Mouse (Mus musculus): ENCODE data around the gene Atp8a2. TPM values are rescaled to one million over a fixed set of nuclear protein-coding genes. Genes with fewer than 3 reads are reported as not detected.

Atp8a2 gene
- total and polyA plus RNA-seq, 3 experiments = 1.8 to 4.3 (median 3.1) TPM

- WGBS = 82% methylated on average over 8 of the region's 8 CpGs
Observed at GRCm38 (mm10) chr14:59737734-59738294, 459.2 kb downstream of the Atp8a2 start.

DNA sequence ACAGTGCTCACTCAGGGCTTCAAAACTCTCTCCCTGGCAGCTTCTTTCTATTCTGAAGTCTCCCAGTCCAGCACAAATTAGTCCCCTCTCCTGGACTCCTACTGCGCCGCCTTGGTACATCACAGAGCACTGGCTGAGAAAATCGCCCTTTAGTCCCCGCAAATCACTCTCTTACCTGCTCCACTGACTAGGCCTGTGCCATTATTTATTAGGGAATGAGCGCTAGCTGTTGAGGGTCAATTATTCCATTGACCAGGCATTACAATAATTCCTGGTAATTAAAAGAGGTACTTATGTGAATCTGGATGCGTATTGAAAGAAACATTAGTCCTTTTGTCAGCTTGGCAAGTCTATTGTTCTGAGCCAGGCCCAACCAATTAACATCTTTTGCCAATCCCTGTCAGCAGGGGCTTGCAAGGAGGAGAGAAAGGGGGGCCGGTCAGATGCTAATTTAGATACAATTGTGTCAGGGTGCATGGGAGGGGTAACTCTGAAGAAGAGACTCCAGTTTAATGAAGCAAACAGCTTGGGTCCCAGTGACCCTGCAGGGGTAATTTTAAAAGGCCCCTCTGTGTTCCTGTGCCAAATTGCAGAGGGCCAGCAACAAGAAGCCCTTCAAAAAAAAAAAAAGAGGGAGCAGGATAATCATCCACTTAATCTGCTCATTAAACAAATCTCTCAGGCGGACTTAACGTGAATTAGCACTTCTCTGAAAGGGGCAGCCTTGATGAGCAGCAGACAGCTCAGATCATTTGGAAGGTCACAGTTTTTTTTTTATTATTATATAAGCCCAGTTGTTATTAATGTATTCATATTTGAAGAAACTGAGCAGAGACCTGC lies 459.9 kb downstream of the Atp8a2 start:
- no peak for DNase-seq
- no peaks in the 10 kb centered on the region for H3K4me1 ChIP-seq (ENCODE audit: control insufficient read depth, insufficient read depth, low read length)
- H3K79me2 ChIP-seq (replicated peaks; ENCODE audit: control insufficient read depth, insufficient read depth, low read length) = no peaks in the 10 kb centered on the region
- no peak for TF ChIP-seq EP300 (IDR thresholded peaks at IDR 0.05; ENCODE audit: insufficient read depth, low read depth, low read length)
- TF ChIP-seq POLR2A (IDR thresholded peaks at IDR 0.05; ENCODE audit: insufficient read depth, low read depth, low read length) = no peak
- no peak for TF ChIP-seq CTCF (IDR thresholded peaks at IDR 0.05)
- H3K27me3 ChIP-seq (ENCODE audit: control insufficient read depth, insufficient read depth, low read length) = no peaks in the 10 kb centered on the region
- no peak overlapping the region for H3K4me3 ChIP-seq
- no peak overlapping the region for H3K27ac ChIP-seq
- H3K9ac ChIP-seq (ENCODE audit: low read depth, low read length) = no peak overlapping the region
- intact Hi-C loops (cut with DNase I) = no loop called here
- H3K36me3 ChIP-seq (ENCODE audit: control insufficient read depth, insufficient read depth, low read length) = no peaks in the 10 kb centered on the region
- 85% methylated on average over 9 of the region's 9 CpGs for WGBS

More at GRCm38 (mm10) chr14:59737734-59738294, 459.2 kb downstream of the Atp8a2 start:
- no peak overlapping the region for H3K9ac ChIP-seq (ENCODE audit: low read depth, low read length)
- no peak for TF ChIP-seq POLR2A (IDR thresholded peaks at IDR 0.05; ENCODE audit: insufficient read depth, low read depth, low read length)
- TF ChIP-seq CTCF (IDR thresholded peaks at IDR 0.05) = no peak
- no peak for TF ChIP-seq EP300 (IDR thresholded peaks at IDR 0.05; ENCODE audit: insufficient read depth, low read depth, low read length)
- H3K4me3 ChIP-seq = no peak overlapping the region
- no peaks in the 10 kb centered on the region for H3K36me3 ChIP-seq (ENCODE audit: control insufficient read depth, insufficient read depth, low read length)
- no peak for DNase-seq
- intact Hi-C loops (cut with DNase I) = no loop called here
- no peaks in the 10 kb centered on the region for H3K4me1 ChIP-seq (ENCODE audit: control insufficient read depth, insufficient read depth, low read length)
- H3K27ac ChIP-seq = no peak overlapping the region
- no peaks in the 10 kb centered on the region for H3K79me2 ChIP-seq (replicated peaks; ENCODE audit: control insufficient read depth, insufficient read depth, low read length)
- H3K27me3 ChIP-seq (ENCODE audit: control insufficient read depth, insufficient read depth, low read length) = no peaks in the 10 kb centered on the region

GRCm38 (mm10) chr14:59730043-59730390 lies 467.0 kb downstream of the Atp8a2 start:
- H3K4me3 ChIP-seq = no peak overlapping the region
- DNase-seq = no peak
- H3K27ac ChIP-seq = no peak overlapping the region
- H3K27me3 ChIP-seq (ENCODE audit: control insufficient read depth, insufficient read depth, low read length) = no peaks in the 10 kb centered on the region
- no peaks in the 10 kb centered on the region for H3K36me3 ChIP-seq (ENCODE audit: control insufficient read depth, insufficient read depth, low read length)
- no peak overlapping the region for H3K9ac ChIP-seq (ENCODE audit: low read depth, low read length)
- intact Hi-C loops (cut with DNase I) = no loop called here
- no peaks in the 10 kb centered on the region for H3K79me2 ChIP-seq (replicated peaks; ENCODE audit: control insufficient read depth, insufficient read depth, low read length)
- no peaks in the 10 kb centered on the region for H3K4me1 ChIP-seq (ENCODE audit: control insufficient read depth, insufficient read depth, low read length)
- WGBS = 60% methylated on average over 3 of the region's 3 CpGs
- TF ChIP-seq EP300 (IDR thresholded peaks at IDR 0.05; ENCODE audit: insufficient read depth, low read depth, low read length) (no peak), CTCF (IDR thresholded peaks at IDR 0.05) (no peak), POLR2A (IDR thresholded peaks at IDR 0.05; ENCODE audit: insufficient read depth, low read depth, low read length) (no peak)

GRCm38 (mm10) chr14:59729298-59730042 lies 467.5 kb downstream of the Atp8a2 start:
- Histone ChIP-seq H3K36me3 (ENCODE audit: control insufficient read depth, insufficient read depth, low read length) (no peaks in the 10 kb centered on the region), H3K4me3 (no peak overlapping the region), H3K9ac (ENCODE audit: low read depth, low read length) (no peak overlapping the region), H3K79me2 (replicated peaks; ENCODE audit: control insufficient read depth, insufficient read depth, low read length) (no peaks in the 10 kb centered on the region), H3K4me1 (ENCODE audit: control insufficient read depth, insufficient read depth, low read length) (no peaks in the 10 kb centered on the region), H3K27me3 (ENCODE audit: control insufficient read depth, insufficient read depth, low read length) (no peaks in the 10 kb centered on the region), H3K27ac (no peak overlapping the region)
- DNase-seq = no peak
- TF ChIP-seq EP300 (IDR thresholded peaks at IDR 0.05; ENCODE audit: insufficient read depth, low read depth, low read length) (no peak), POLR2A (IDR thresholded peaks at IDR 0.05; ENCODE audit: insufficient read depth, low read depth, low read length) (no peak), CTCF (IDR thresholded peaks at IDR 0.05) (no peak)
- 65% methylated on average over 3 of the region's 3 CpGs for WGBS
- intact Hi-C loops (cut with DNase I) = no loop called here

- DNase-seq = no peak
- Histone ChIP-seq H3K4me3 (no peak overlapping the region), H3K79me2 (replicated peaks; ENCODE audit: control insufficient read depth, insufficient read depth, low read length) (no peaks in the 10 kb centered on the region), H3K36me3 (ENCODE audit: control insufficient read depth, insufficient read depth, low read length) (no peaks in the 10 kb centered on the region), H3K27me3 (ENCODE audit: control insufficient read depth, insufficient read depth, low read length) (no peaks in the 10 kb centered on the region), H3K27ac (no peak overlapping the region), H3K4me1 (ENCODE audit: control insufficient read depth, insufficient read depth, low read length) (no peaks in the 10 kb centered on the region), H3K9ac (ENCODE audit: low read depth, low read length) (no peak overlapping the region)
- WGBS = 51% methylated on average over 4 of the region's 4 CpGs
- intact Hi-C loops (cut with DNase I) = no loop called here
- TF ChIP-seq POLR2A (IDR thresholded peaks at IDR 0.05; ENCODE audit: insufficient read depth, low read depth, low read length) = no peak
- TF ChIP-seq EP300 (IDR thresholded peaks at IDR 0.05; ENCODE audit: insufficient read depth, low read depth, low read length) = no peak
- TF ChIP-seq CTCF (IDR thresholded peaks at IDR 0.05) = no peak
Observed at GRCm38 (mm10) chr14:59727016-59727415, 470.0 kb downstream of the Atp8a2 start.
